Mouse (Mus musculus) layer of hippocampus, adult 9-10 months (tissue): ENCODE data around the gene Rc3h1.
"Not testable (repeated sequence)": the region's sequence is repeated elsewhere in the genome, so short reads cannot be mapped to it uniquely, and the experiment has no call there.

ENCODE experiments used
- DNase-seq: peaks from one replicate; pipeline ENCODE4 v3.0.0; 2022; ENCODE audit warnings: low spot score

Gene Rc3h1

DNA sequence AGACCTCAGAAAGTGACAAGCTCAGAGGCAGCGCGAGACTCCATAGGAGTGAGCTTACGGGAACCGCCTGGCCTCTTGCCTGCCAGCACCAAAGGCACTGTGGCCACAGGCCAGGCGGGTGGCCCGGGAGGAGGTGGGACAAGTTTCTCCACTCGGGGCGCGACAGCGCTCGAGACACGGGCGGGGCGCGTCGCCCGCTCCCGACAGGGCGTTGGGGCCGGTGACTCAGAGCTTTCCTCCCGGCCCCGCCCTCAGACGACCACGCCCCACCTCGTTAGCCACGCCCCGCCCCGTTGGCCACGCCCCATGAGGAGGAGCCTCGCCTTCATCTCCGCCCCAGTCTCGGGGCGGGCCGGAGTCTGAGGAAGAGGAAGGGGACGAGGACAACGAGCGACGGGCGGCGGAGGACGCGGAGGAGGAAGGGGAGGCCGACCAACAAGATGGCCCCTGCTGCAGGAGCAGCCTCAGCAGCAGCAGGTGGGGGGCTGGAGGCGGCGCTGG is at the start of gene Rc3h1:
Gene Rc3h1 (plus strand): TSS at position 362 of the 501 bp plus-strand sequence.
- DNase-seq = peak; percentile 91

DNA sequence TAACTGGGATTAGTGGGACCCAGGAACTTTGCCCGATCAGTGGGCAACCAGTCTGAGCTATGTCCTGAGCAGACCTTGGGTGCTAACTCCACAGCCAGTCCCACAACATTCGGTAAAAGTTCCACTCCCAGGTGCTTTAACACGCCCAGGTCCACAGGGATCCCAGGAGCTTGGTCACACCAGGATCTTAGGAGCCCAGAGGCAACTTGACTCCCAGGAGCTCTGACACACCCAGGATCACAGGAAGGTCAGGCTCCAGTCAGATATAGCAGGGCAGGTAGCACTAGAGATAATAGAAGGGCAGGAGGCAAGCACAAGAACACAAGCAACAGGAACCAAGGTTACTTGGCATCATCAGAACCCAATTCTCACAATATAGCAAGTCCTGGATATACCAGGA is 48.1 kb upstream of the Rc3h1 start:
- no peak for DNase-seq

DNA sequence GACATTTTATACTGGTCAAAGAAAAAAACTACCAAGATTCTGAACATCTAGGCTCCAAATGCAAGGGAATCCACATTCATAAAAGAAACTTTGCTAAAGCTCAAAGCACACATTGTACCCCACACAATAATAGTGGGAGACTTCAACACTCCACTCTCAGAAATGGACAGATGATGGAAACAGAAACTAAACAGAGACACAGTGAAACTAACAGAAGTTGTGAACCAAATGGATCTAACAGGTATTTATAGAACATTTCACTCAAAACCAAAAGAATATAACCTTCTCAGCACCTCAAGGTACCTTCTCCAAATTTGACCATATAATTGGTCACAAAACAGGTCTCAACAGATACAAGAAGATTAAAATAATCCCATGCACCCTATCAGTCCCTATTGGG is 46.3 kb upstream of the Rc3h1 start:
- not testable (repeated sequence) for DNase-seq

DNA sequence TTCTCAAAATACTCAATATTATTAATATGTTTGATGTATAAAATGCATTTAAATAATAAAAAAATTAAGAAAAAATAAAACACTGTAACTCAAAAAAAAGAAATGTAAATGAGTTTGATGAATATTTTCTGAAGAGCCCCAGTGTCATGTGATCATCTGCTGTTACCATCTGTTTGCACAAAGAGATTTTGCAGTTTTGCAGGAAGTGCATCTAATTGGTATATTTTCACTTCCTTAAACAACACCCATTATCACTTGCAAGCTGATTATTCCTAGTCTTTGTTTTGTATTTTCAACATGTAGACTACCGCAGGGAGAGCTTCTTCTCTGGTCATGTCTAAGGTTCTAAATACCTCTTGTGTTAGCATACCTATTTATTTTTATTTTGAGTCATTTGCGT is 45.1 kb upstream of the Rc3h1 start:
- no peak for DNase-seq

DNA sequence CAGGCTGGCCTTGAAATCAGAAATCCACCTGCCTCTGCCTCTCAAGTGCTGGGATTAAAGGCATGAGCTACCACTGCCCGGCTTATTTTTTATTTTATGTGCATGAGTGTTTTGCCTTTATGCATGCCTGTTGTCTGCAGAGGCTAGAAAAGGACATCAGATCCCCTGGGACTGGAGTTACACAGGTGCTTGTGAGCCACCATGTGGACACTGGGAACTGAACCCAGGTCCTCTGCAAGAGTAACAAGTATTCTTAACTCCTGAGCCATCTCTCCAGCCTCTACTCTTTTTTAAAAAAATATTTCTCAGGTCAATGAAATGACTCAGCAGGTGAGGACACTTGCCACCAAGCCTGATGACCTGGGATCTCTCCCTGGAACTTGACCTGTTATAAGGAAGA is 44.6 kb upstream of the Rc3h1 start:
- DNase-seq = no peak

DNA sequence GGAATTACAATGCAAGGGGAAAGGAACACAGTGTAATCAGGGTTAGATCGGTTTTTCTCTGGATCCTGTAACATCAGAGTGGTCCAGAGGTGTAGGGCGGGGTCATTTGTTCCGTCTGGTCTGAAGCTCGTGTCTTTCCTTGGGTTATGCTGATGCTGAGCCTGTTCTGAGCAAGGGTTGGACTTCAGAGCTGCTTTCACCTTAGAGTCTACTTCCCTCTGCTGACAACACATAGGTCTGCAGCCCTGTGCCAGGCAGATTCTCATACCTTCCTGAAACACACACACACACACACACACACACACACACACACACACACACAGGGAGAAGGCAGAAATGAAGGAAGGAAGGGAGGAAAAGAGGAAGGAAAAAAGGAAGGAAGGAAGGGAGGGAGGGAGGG is 43.2 kb upstream of the Rc3h1 start:
- DNase-seq = no peak

DNA sequence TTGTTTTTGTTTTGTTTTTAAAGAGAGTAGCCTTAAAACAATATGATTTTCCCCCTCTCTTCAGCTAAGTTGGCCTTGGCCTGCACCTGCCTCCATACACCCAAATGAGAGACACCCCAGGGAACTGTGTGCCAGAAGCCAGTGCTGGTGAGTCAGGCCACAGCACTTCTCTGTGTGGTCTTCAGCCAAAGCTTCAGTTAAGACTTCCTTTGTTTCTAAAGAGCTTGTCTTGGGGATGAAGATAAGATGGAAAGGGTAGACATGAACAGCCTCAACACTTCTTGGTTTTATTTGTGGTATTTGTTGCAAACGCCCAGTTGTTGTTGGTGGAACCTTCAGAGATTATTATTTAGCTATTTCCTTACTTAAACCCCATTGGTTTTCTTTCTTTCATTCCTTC is 31.5 kb upstream of the Rc3h1 start:
- no peak for DNase-seq

DNA sequence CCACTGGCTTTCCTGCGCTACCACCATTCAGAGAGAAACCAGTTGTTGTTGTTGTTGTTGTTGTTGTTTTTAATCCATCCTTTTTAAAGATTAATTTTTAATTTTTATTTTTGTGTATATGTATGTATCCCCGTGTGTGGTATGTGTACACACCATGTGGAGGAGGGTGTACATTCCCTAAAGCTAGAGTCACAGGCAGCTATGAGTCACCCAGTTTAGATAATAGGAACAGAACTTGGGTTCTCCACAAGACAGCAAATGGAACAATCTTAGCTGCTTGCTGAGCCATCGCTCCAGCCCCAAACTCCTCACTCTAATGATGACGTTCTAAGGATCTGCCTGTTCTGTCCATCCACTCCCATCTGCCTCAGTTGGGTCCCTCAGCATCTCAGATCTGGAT is 29.2 kb upstream of the Rc3h1 start:
- no peak for DNase-seq

DNA sequence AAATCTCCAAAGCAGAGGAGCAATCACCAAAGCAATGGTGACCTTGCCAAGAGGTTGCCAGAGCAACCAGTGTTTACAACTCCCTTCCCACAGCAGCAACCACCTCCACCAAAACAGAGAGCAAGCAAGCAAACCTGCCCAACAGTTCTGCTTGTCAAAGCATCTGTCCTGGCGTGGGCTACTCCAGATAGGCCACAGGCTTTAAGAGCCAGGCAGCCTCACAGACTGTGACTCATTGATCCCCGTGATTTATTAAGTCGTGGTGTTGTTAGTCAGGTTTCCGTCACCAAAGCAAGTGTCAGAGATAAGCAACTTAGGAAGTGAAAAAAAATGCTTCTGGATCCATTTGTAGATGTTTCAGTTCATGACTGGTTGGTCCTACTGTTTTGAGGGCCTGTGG is 27.7 kb upstream of the Rc3h1 start:
- no peak for DNase-seq

DNA sequence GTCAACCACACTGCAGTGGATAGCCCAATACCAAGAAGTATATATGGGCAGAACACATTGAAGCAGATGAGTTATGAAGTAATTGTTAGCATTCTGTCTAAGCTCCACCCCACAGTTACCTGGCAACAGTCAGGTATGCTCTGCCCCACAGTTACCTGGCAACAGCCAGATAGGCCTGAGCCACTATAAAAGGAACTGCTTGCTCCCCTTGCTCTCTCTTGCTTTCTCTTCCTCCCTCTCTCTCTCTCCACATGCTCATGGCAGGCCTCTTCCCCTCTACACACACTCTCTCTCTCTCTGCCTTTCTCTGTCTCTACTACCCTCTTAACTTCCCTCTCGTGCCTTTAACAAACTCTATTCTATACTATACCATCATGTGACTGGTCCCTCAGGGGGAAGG is 24.8 kb upstream of the Rc3h1 start:
- DNase-seq = not testable (repeated sequence)

DNA sequence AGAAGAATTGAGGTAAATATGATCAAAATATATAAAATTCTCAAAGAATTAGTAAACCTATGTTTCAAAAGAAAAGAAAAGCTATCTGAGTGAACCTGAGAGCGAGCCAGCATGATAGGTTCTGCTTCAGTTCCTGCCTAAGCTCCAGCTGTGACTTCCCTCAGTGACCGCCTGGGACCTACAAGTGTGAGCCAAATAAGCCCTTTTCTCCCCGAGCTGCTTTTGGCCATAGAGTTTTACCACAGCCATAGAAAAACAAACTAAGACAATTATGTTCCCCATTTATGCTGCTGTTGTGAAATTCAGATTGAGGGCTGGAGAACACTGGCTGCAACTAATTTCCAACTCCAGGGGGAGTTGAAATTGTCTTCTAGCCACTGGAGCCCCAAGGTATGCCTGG is 24.2 kb upstream of the Rc3h1 start:
- no peak for DNase-seq

DNA sequence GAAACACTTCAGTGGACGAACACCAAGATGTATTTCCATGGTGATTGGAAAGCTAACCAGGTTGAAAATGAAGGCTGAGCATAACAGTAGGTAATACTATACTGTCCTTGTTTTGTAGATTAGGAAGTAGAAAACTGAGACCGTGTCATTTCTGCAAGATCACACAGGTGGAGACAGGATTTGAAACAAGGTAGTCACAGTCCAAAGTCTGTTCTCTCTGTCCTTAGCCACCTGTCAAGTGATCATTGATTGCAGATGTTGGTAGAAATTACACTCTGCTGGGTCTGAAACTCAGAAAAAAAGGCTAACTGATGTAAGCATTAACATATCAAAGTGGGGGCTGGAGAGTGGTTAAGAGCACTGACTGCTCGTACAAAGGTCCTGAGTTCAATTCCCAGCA is 21.9 kb upstream of the Rc3h1 start:
- DNase-seq = no peak

DNA sequence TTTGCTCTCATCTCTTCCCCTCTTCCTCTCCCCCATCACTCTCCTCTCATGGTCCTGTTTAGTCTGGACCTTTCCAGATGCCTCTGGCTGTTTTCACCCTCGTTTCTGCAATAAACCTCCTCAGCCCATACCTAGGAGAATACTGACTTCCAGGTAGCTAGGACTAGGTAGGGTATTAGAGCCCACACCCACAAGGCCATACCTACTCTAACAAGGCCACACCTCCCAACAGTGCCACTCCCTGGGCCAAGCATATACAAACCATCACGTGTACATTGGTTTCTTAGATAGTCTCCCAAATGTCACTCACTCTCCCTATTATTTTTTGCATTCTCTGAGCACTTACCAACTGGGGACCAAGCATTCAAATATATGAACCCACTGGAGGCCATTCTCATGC is 21.2 kb upstream of the Rc3h1 start:
- no peak for DNase-seq

DNA sequence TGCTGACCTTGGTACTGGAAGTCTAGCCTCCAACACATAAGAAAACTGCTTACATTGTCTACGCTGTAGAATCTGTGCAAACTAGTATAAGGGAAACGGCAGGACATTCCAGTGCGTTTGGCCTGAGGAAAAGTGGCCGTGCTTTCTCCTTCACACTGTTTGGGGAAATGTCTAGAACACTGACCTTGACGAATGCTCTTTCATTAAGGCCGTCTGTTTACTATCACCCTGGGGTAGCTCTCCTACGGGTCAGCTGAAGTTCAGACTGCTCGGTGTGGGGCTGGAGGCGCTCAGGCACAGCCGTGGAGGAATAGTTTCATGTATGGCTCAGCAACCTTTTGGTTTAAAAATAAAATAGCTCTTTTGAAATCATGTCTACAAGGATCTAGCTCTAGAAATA is 6.5 kb upstream of the Rc3h1 start:
- DNase-seq = no peak

DNA sequence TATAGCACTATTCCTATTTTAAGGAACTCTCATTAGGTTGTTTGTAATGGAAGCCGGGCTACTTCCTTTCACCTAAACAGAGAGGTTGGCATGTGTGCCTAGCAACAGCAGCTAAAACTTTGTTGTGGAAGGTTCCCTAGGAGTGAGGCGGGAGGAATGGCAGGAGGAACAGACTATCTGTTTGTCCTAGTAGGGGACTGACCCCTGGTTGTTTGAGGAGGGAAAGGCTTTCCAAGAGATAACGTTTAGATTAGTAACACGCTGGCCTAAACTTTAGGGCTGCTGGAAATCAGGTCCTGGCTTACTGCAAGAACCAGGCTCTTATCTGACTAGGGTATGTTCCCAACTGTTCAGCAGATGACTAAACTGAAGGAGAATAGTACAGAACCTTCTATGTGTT is 2.2 kb upstream of the Rc3h1 start:
- DNase-seq = no peak

DNA sequence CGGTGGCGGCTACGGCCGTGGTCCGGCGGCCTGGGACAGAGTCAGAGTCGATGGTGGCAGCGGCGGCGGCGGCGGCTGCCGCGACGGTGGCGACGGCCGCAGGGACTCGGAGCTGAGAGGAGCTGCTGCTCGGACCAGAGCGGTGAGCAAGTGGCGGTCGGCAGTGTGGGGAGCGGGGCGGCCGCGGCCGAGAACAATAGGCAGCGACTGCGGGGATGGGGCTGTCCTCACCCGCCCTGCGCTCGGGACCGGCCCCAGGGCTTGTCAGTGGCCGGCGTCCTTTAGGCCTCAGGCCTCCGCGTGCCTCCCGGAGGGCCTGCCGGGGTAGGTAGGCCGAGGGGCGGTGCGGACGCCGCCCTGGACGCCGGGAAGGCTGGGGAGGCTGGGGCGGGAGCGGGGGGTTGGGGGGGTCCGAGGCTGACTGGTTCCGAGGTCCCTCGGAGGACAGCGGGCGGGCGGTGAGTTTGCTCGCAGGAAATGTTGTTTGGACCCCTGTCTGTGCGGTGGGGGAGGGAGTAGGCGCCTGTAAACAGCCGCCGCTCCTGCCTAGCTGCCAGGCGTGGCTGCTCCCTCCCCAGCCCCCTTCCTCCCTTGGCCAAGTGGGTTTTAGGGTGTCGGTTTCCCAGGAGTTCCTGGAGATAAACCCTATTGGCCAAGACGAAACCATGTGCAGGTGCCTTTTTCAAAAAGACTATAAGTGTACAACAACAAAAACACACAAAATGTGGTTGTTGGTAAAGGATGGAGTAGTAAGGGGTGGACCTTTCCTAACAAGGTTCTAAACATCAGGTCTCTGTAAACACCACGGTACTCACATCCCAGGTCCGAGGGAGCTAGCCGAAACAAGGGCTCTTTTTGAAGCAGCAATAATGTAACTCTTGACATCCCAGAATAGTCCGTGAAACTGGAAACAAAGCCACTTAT is 602 bp downstream of the Rc3h1 start:
- no peak for DNase-seq

DNA sequence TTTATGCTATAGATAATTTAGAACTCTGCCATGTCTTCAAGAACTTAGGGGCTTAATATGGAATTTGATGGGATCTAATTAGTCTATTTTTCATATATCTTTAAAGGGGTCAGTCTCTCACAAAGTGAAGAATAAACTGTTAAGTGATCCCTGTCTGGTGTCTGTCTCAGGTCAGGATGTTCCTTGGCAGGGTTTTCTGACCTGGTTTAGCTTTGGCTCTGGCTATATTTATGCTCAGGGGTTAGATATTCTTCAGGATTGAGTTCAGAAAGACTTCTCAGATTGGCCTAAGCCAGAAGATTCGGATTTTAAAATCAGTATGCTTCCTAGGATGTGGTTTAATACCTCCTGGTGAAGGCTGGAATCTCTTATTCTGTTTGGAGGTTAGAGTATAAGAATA is 4.0 kb downstream of the Rc3h1 start:
- DNase-seq = no peak

DNA sequence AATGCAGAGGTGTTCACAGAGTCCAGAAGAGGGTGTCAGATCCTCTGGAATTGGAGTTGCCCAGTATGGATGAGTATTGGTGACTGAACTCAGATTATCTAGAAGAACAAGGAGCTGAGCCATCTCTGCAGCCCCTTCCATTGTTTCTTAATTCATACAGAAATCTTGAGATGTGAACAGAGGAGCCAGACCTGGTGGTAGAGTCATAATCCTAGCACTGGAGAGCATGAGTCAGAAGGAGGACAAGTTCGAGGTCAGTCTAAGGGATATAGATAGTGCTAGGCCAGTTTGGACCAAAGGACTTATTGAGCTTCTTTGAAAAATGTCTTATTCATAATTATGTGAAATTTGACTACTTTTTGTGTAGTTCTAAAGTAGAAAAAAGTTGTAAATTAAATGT is 4.6 kb downstream of the Rc3h1 start:
- no peak for DNase-seq

DNA sequence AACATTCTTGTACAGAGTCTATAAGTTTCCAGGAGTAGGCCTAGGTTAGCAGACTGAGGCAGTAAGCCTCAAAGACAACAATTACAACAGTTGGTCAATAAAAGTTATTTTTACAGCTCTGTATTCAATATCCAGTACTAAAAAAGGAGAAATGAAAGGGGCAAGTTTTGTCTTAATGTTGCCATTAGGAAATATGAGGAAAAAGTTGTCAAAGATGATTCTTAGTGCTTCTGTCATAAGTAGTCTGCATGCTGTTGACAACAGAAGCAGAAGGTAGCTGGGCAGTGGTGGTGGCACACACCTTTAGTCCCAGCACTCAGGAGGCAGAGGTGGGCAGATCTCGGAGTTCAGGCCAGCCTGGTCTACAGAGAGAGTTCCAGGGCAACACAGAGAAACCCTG is 13.2 kb downstream of the Rc3h1 start:
- no peak for DNase-seq

DNA sequence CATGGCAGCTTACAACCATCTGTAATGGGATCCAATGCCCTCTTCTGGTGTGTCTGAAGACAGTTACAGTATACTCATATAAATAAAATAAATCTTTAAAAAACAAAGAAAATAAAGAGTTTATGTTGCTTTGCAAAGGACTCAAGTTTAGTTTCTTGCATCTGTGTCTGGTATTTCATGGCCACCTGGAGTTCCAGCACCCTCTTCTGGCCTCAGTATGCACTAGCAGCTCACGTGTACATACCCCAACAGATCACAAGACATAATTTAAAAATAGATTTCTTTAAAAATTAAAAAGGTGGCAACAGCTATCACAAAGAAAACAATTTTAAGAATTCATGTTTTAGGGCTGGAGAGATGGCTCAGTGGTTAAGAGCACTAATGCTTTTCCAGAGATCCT is 15.7 kb downstream of the Rc3h1 start:
- no peak for DNase-seq

DNA sequence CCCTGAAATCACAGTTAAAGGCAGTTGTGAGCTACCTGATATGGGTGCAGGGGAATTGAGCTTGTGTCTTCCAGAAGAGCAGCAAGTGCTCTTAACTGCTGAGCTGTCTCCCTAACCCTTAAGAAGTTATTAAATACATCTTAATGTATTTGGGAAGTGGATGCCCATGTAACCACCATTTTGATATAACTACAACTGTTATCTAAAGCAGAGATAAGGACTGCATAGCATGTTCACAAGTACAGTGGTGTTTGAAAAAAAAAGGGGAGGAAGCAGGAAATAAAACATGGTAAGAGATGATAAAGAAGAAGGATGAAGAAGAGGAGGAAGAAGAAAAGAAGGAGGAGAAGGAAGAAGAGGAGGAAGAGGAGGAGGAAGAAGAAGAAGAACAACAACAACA is 25.1 kb downstream of the Rc3h1 start:
- no peak for DNase-seq

DNA sequence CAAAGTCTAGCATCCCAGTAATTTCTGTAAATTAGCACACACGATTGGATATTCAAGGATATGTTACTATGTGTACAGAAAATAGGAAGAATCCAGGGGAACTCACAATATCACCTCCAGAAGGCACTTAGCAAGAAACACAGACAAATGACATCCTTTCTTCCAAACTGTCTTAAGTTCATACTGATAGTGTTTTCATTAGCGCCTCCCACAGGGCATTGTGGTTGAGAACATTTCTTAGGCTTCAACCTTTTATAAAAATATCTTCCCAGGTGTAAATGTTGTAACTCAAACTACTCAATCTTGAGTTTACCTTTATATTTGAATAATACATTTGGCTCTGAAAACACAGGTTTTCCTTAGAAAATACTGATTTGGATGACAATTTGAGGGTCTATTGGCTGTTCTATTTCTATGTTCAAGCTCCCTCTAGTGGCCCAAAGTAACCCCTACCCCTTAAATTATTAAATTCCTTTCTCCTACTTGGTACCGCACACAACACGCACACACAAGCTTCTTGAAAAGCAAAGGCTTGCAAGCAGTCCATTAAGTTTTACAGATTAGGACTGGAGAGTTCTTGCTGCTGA is 27.8 kb downstream of the Rc3h1 start:
- peak; percentile 16 for DNase-seq

DNA sequence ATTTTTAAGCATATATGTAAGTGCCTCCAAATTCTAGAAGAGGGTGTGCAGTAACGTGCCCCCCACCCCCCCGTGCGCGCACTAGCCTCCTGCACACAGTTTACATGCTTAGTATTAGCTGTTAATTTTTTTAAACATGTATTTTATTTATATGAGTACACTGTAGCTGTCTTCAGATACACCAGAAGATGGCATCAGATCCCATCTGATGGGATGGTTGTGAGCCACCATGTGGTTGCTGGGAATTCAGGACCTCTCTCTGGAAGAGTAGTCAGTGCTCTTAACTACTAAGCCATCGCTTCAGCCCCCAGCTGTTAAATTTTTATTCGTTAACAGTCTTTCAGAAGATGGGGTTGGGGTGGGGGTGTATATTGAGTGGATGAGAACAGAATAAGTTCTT is 29.3 kb downstream of the Rc3h1 start:
- no peak for DNase-seq

DNA sequence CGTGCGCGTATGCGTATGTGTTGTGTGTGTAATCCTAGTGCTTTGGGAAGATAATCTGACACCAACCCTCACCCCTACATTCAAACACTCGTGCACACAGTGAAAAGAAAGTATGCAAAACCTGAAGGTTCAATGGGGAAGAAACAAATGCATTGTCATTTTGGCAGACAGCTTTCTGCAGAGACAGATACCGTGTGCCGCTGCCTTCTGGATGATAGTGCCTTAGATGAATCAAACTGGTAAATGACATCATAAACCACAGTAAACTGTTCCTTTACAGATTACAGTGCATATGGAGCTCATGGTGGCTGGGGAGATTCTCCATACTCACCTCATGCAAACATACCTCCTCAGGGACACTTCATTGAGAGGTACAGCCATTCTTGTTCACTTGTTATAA is 57.0 kb downstream of the Rc3h1 start:
- DNase-seq = no peak
